Mouse (Mus musculus): ENCODE data around the gene Speg.

DNA sequence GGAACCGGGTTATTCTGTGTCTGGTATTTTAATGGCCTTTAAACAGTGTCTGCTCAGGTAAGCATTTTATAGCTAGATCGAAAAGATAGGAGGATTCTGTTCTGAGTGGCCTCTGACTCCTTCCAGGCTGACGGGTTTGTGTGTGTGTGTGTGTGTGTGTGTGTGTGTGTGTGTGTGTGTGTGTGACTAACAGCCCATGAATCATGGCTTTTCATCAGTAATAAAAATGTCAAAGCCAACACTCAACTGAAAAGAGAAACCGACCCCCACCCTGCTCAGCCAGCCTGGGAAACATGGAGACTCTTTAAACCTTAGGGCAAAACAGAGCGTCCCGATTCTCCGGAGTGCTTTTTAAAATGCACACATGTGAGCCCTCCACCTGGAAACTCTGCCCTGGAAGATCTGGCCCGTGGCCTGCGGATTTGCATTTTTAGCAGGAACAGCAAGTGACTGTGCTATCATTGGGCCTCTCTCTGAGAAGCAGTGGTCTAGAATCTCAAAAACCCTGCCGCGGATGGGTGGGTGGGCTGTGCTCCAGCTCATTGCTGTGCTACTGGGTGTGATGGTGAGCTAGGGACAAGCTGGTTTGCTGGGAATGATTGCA is 36.9 kb upstream of the Speg start:
- no peak for TF ChIP-seq POLR2A (IDR thresholded peaks at IDR 0.05; ENCODE audit: control insufficient read depth, extremely low read depth, insufficient read depth, low read length, poor library complexity)
- no peak for TF ChIP-seq CTCF (IDR thresholded peaks at IDR 0.05; ENCODE audit: borderline replicate concordance, control insufficient read depth, extremely low read depth, insufficient read depth, low read length, poor library complexity)
